Mouse (Mus musculus): ENCODE data around the gene Ptcd2. TPM values are rescaled to one million over a fixed set of nuclear protein-coding genes. Genes with fewer than 3 reads are reported as not detected.

Gene Ptcd2
- 61.4 and 62.1 TPM in 2 replicates for polyA plus RNA-seq (2014; fragmentation: Nextera tagmentation; extraction: Ambion mirVana)

DNA sequence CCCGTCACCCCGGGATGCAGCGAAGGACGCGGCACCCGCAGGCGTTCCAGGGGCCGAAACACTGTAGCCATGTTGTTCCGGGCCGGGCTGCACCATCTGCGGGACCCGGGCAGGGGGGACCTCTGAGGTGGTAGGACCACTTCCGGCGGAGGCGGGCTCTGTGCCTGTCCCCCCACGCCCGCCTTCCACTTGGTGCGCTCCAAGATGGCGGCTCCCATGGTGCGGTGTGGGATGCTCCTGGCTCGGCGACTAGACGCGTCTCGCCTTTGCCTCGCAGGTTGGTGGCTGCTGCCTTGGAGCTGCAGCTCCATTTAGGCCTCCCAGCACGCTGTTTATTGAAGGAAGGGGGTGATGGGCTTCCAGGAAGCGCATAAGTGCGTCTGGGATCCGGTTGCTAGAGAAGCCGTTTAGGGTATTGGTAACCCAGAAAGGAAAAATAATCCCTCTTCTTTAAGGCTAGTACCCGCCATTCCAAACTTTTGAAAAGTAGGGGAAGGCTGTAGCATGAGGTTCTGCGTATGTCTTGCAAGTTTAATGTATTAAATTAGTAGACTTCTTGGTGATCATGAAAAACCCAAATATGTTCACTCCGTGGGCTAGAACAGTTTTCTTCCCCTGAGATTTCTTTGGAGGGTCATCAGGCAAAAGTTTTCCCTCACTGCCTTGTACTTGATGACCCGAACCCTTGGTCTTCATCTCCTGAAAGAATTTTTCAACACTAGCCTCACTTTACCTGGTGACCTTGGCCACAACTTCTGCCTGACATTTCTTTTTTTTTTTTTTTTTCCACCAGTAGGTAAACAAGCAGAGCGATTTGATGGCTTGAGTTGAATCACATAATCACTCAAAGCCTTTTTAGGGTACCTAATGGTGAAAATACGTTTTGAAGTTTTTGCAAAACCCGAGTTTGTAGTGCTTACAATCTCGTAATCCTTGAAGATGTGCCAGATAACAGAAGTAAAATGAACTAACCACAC lies at the start of gene Ptcd2, which contains the start of gene Mrps27:
Gene Ptcd2, minus strand, starts transcription at position 107 of the 977 bp plus-strand sequence.
Gene Mrps27, plus strand, starts transcription at position 188 of the 977 bp plus-strand sequence.
- Histone ChIP-seq H3K4me1 (ENCODE audit: control insufficient read depth, insufficient read depth, low read length) (peaks cover 11% of the 10 kb centered on the region), H3K27ac (ENCODE audit: low read depth, low read length) (peak within 1 kb of the TSS; percentile 87), H3K36me3 (ENCODE audit: control insufficient read depth, insufficient read depth, low read length) (peaks cover 10% of the 10 kb centered on the region; the same call in 1 of the 2 replicates), H3K9me3 (ENCODE audit: control insufficient read depth, low read length) (no peaks in the 10 kb centered on the region), H3K4me3 (ENCODE audit: low read depth, low read length) (peak within 1 kb of the TSS; percentile 84), H3K27me3 (ENCODE audit: control insufficient read depth, insufficient read depth, low read length) (no peaks in the 10 kb centered on the region), H3K4me2 (ENCODE audit: low read depth, low read length) (peak within 1 kb of the TSS; percentile 70), H3K9ac (replicated peaks; ENCODE audit: low read depth, low read length) (peak within 1 kb of the TSS; percentile 76)
- WGBS: 4% methylated on average over 39 of the region's 39 CpGs
- ATAC-seq (ENCODE audit: low read depth): peak; percentile 99

DNA sequence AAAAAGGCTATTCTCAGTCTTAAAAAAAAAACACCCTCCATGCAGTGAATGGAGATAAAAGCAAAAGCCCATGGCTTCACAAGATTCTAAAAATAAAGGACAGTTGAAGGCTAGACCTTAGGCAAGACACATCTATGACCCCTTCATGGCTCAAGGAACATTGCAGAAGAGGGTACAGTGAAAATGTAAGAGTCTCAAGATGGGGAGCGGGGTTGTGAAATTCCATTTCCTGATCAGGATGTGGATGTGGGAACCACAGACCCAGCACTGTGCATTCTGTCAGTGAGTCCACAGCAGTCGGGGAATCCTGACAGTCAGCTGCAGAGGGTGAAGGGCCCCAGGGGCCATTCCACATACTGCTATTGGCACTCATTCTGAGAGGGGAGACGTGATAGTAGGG lies 48.6 kb upstream of the Ptcd2 start:
- Histone ChIP-seq H3K9me3 (ENCODE audit: control insufficient read depth, low read length) (no peaks in the 10 kb centered on the region), H3K9ac (replicated peaks; ENCODE audit: low read depth, low read length) (no peak overlapping the region), H3K27me3 (ENCODE audit: control insufficient read depth, insufficient read depth, low read length) (no peaks in the 10 kb centered on the region), H3K4me2 (ENCODE audit: low read depth, low read length) (no peak overlapping the region), H3K4me1 (ENCODE audit: control insufficient read depth, insufficient read depth, low read length) (peaks cover 6% of the 10 kb centered on the region; the same call in 1 of the 2 replicates), H3K36me3 (ENCODE audit: control insufficient read depth, insufficient read depth, low read length) (no peaks in the 10 kb centered on the region), H3K4me3 (ENCODE audit: low read depth, low read length) (no peak overlapping the region), H3K27ac (ENCODE audit: low read depth, low read length) (no peak overlapping the region)
- WGBS: 82% methylated on average over 3 of the region's 3 CpGs
- ATAC-seq (ENCODE audit: low read depth): no peak

DNA sequence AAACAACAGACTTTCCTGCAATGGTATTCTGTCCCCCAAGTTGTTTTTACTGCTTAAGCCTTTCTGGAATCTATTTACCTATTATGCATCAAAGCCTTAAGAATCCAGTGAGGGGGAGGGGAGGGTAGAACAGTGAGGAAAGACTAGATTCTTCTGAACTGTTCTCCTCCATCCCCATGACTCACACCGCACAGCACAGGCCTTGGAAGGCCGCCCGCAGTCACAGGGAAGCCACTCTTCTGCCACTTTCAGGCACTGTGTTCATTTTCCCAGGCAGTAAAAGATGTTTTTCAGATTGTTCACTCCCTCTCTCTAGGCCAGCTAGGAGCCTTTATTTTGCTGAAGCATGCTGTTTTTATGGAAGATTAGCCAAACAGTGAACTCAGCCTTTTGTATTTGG lies 46.9 kb upstream of the Ptcd2 start:
- peaks cover 3% of the 10 kb centered on the region; the same call in 1 of the 2 replicates for H3K4me1 ChIP-seq (ENCODE audit: control insufficient read depth, insufficient read depth, low read length)
- H3K27ac ChIP-seq (ENCODE audit: low read depth, low read length): no peak overlapping the region
- H3K4me3 ChIP-seq (ENCODE audit: low read depth, low read length): no peak overlapping the region
- 71% methylated on average over 3 of the region's 3 CpGs for WGBS
- no peak overlapping the region for H3K4me2 ChIP-seq (ENCODE audit: low read depth, low read length)
- H3K36me3 ChIP-seq (ENCODE audit: control insufficient read depth, insufficient read depth, low read length): no peaks in the 10 kb centered on the region
- H3K9me3 ChIP-seq (ENCODE audit: control insufficient read depth, low read length): no peaks in the 10 kb centered on the region
- no peak overlapping the region for H3K9ac ChIP-seq (replicated peaks; ENCODE audit: low read depth, low read length)
- 0 out of 2 replicates have a peak, but pooled peaks have one; percentile 41 for ATAC-seq (ENCODE audit: low read depth)
- no peaks in the 10 kb centered on the region for H3K27me3 ChIP-seq (ENCODE audit: control insufficient read depth, insufficient read depth, low read length)

GRCm38 (mm10) chr13:99387901-99388811 lies 43.7 kb upstream of the Ptcd2 start:
- ATAC-seq (ENCODE audit: low read depth): no peak
- WGBS: 74% methylated on average over 7 of the region's 7 CpGs
- Histone ChIP-seq H3K4me1 (ENCODE audit: control insufficient read depth, insufficient read depth, low read length) (no peaks in the 10 kb centered on the region), H3K36me3 (ENCODE audit: control insufficient read depth, insufficient read depth, low read length) (no peaks in the 10 kb centered on the region), H3K9ac (replicated peaks; ENCODE audit: low read depth, low read length) (no peak overlapping the region), H3K9me3 (ENCODE audit: control insufficient read depth, low read length) (no peaks in the 10 kb centered on the region), H3K4me3 (ENCODE audit: low read depth, low read length) (no peak overlapping the region), H3K27ac (ENCODE audit: low read depth, low read length) (no peak overlapping the region), H3K4me2 (ENCODE audit: low read depth, low read length) (no peak overlapping the region), H3K27me3 (ENCODE audit: control insufficient read depth, insufficient read depth, low read length) (no peaks in the 10 kb centered on the region)

DNA sequence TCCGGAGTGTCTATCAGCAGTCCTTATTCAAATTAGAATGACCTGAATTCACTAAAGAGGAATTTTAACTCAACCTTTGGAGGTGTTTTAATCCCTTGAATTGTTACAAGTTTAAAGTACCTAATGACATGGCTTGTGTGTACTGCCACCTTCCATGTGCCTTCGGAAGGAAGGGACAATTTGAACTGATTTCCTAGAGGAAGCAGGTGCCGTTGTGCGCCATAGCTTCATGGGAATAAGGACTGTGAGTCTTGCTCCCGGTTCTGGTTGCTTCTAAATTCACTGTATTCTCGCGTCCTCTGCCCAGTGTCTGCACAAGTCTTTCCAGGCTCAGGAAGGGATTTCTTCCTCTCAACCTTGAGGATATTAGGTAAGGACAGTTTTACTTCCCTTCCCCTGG lies 41.8 kb upstream of the Ptcd2 start:
- no peak overlapping the region for H3K4me3 ChIP-seq (ENCODE audit: low read depth, low read length)
- no peaks in the 10 kb centered on the region for H3K4me1 ChIP-seq (ENCODE audit: control insufficient read depth, insufficient read depth, low read length)
- H3K9me3 ChIP-seq (ENCODE audit: control insufficient read depth, low read length): no peaks in the 10 kb centered on the region
- no peaks in the 10 kb centered on the region for H3K36me3 ChIP-seq (ENCODE audit: control insufficient read depth, insufficient read depth, low read length)
- H3K27ac ChIP-seq (ENCODE audit: low read depth, low read length): no peak overlapping the region
- H3K27me3 ChIP-seq (ENCODE audit: control insufficient read depth, insufficient read depth, low read length): no peaks in the 10 kb centered on the region
- ATAC-seq (ENCODE audit: low read depth): no peak
- no peak overlapping the region for H3K4me2 ChIP-seq (ENCODE audit: low read depth, low read length)
- H3K9ac ChIP-seq (replicated peaks; ENCODE audit: low read depth, low read length): no peak overlapping the region
- 88% methylated on average over 7 of the region's 7 CpGs for WGBS

DNA sequence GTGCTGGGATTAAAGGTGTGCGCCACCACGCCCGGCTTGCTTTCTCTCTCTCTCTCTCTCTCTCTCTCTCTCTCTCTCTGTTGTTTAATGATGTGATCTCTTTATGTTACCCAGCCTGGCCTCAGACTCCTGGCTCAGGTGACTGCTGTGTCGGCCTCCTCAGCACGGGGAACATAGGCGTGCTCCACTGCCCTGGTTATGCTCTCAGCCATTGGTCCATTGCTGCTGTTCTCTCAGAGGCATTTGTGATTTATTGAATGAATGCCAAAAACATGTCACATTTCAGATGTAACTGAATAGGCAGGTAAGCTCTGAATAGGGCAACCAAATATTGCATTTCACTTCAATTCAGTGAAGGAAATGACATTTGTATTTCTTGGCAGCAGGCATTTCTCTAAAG lies 41.4 kb upstream of the Ptcd2 start:
- Histone ChIP-seq H3K27me3 (ENCODE audit: control insufficient read depth, insufficient read depth, low read length) (no peaks in the 10 kb centered on the region), H3K9ac (replicated peaks; ENCODE audit: low read depth, low read length) (no peak overlapping the region), H3K4me2 (ENCODE audit: low read depth, low read length) (no peak overlapping the region), H3K27ac (ENCODE audit: low read depth, low read length) (no peak overlapping the region), H3K4me1 (ENCODE audit: control insufficient read depth, insufficient read depth, low read length) (no peaks in the 10 kb centered on the region), H3K36me3 (ENCODE audit: control insufficient read depth, insufficient read depth, low read length) (no peaks in the 10 kb centered on the region), H3K9me3 (ENCODE audit: control insufficient read depth, low read length) (no peaks in the 10 kb centered on the region), H3K4me3 (ENCODE audit: low read depth, low read length) (no peak overlapping the region)
- 92% methylated on average over 6 of the region's 6 CpGs for WGBS
- no peak for ATAC-seq (ENCODE audit: low read depth)

GRCm38 (mm10) chr13:99384555-99385203 lies 40.2 kb upstream of the Ptcd2 start:
- H3K36me3 ChIP-seq (ENCODE audit: control insufficient read depth, insufficient read depth, low read length): no peaks in the 10 kb centered on the region
- no peaks in the 10 kb centered on the region for H3K4me1 ChIP-seq (ENCODE audit: control insufficient read depth, insufficient read depth, low read length)
- no peak overlapping the region for H3K9ac ChIP-seq (replicated peaks; ENCODE audit: low read depth, low read length)
- no peak for ATAC-seq (ENCODE audit: low read depth)
- no peak overlapping the region for H3K4me2 ChIP-seq (ENCODE audit: low read depth, low read length)
- 72% methylated on average over 7 of the region's 7 CpGs for WGBS
- no peak overlapping the region for H3K27ac ChIP-seq (ENCODE audit: low read depth, low read length)
- no peak overlapping the region for H3K4me3 ChIP-seq (ENCODE audit: low read depth, low read length)
- no peaks in the 10 kb centered on the region for H3K27me3 ChIP-seq (ENCODE audit: control insufficient read depth, insufficient read depth, low read length)
- no peaks in the 10 kb centered on the region for H3K9me3 ChIP-seq (ENCODE audit: control insufficient read depth, low read length)

- ATAC-seq (ENCODE audit: low read depth): no peak
- Histone ChIP-seq H3K36me3 (ENCODE audit: control insufficient read depth, insufficient read depth, low read length) (no peaks in the 10 kb centered on the region), H3K4me1 (ENCODE audit: control insufficient read depth, insufficient read depth, low read length) (no peaks in the 10 kb centered on the region), H3K4me3 (ENCODE audit: low read depth, low read length) (no peak overlapping the region), H3K27me3 (ENCODE audit: control insufficient read depth, insufficient read depth, low read length) (no peaks in the 10 kb centered on the region), H3K4me2 (ENCODE audit: low read depth, low read length) (no peak overlapping the region), H3K9me3 (ENCODE audit: control insufficient read depth, low read length) (no peaks in the 10 kb centered on the region), H3K9ac (replicated peaks; ENCODE audit: low read depth, low read length) (no peak overlapping the region), H3K27ac (ENCODE audit: low read depth, low read length) (no peak overlapping the region)
- 61% methylated on average over 6 of the region's 6 CpGs for WGBS
These were observed 37.9 kb upstream of the Ptcd2 start for GRCm38 (mm10) chr13:99382373-99382772.

Measured in neural tube, embryonic 14.5 days (tissue).